Mouse (Mus musculus) stomach, embryonic 15.5 days (tissue): ENCODE data around the gene Ythdf1. TPM values are rescaled to one million over a fixed set of nuclear protein-coding genes. Genes with fewer than 3 reads are reported as not detected.
A peak's percentile ranks its signal among the peaks of the same experiment; 100 is the strongest.

Experiments used
- ATAC-seq: fragments of 200-750 bp; cut with Nextera tagmentation; 2 replicates; pipeline ENCODE4 v1.8.0; 2017; ENCODE audit warnings: low read depth, moderate number of reproducible peaks, moderate TSS enrichment; ENCODE audit not compliant: insufficient read depth, low FRiP score
- H3K27ac ChIP-seq: fragments of 300-500 bp; sonication (generic); 2 replicates; pipeline ENCODE4 v1.5.1; 2015; ENCODE audit warnings: mild to moderate bottlenecking, inconsistent platforms
- H3K27me3 ChIP-seq: fragments of 300-500 bp; sonication (generic); replicated peaks from 2 replicates; pipeline ENCODE4 v1.6.1; 2015; ENCODE audit warnings: inconsistent platforms
- H3K36me3 ChIP-seq: fragments of 300-500 bp; sonication (generic); 2 replicates; pipeline ENCODE4 v1.6.1; 2015; ENCODE audit warnings: inconsistent platforms
- H3K4me1 ChIP-seq: fragments of 300-500 bp; sonication (generic); 2 replicates; pipeline ENCODE4 v1.6.1; 2015; ENCODE audit warnings: inconsistent platforms
- H3K4me2 ChIP-seq: fragments of 300-500 bp; sonication (generic); 2 replicates; pipeline ENCODE4 v1.6.1; 2015; ENCODE audit warnings: mild to moderate bottlenecking, inconsistent platforms
- H3K4me3 ChIP-seq: fragments of 300-500 bp; sonication (generic); replicated peaks from 2 replicates; pipeline ENCODE4 v1.5.1; 2015; ENCODE audit warnings: inconsistent platforms
- H3K9ac ChIP-seq: fragments of 300-500 bp; sonication (generic); 2 replicates; pipeline ENCODE4 v1.6.1; 2015; ENCODE audit warnings: inconsistent platforms
- H3K9me3 ChIP-seq: fragments of 300-500 bp; sonication (generic); 2 replicates; pipeline ENCODE4 v1.6.1; 2016; ENCODE audit warnings: inconsistent platforms
- WGBS: fragments of 180-500 bp; shearing (Covaris S2); methylation state at CpG from one replicate; pipeline ENCODE4 v1.1.7; 2015; 5-methylcytosine and 5-hydroxymethylcytosine counted together
- polyA plus RNA-seq: library from polyadenylated mRNA; unstranded; fragments of >200 nt; fragmentation: Nextera tagmentation; extraction: Ambion mirVana; gene quantifications from 2 replicates; pipeline ENCODE4 v1.2.1, GENCODE M21; 2015

The Ythdf1 gene
- polyA plus RNA-seq, 1 experiment from 2014 or later, result 51.0 TPM

DNA sequence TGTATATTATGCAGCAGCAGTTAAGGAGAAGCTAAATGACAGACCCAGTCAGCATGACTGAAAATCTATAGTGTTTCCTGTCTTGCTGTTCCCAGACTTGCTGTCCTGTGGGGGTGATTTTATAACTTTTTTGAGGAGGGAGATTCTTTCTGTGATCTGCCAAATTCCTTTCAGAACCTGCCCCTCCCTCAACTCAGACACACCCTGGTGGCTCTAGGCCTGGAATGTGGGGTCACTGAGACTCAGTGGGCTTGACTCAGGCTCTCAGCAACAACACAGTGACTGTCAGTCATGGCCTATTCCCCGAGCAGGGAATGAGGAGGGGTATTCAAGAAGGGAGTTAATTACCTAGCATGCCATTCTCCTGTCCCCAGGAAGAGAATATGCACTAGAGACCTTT lies 29.2 kb upstream of the Ythdf1 start:
- no peaks in the 10 kb centered on the region for H3K9me3 ChIP-seq
- H3K4me3 ChIP-seq, result no peak overlapping the region
- H3K4me2 ChIP-seq, result no peak overlapping the region
- no peak overlapping the region for H3K9ac ChIP-seq
- H3K4me1 ChIP-seq, result peaks cover 26% of the 10 kb centered on the region
- no peaks in the 10 kb centered on the region for H3K27me3 ChIP-seq
- 16% methylated on average over 1 of the region's 1 CpGs for WGBS
- no peaks in the 10 kb centered on the region for H3K36me3 ChIP-seq
- ATAC-seq, result no peak
- H3K27ac ChIP-seq, result no peak overlapping the region

DNA sequence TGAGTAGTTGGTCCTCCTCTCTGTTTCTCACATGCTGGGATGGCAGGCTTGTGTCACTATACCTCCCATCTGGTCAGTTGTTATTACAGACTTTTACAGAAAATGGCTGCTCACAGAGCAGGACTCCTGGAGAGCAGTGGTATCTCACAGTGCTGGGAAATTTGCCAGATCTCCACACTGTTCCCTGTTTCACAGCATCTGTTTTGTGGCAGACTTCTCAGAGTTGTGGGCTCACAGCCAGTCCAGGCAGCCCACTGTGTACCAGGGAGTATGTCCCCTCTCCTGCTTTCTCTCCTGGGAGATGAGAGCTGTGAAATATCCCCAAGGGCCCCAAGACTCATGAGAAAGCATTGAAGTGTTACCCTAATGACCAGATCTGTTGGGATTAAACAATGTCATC lies 21.1 kb upstream of the Ythdf1 start:
- Histone ChIP-seq H3K9ac (no peak overlapping the region), H3K36me3 (no peaks in the 10 kb centered on the region), H3K4me1 (no peaks in the 10 kb centered on the region), H3K9me3 (no peaks in the 10 kb centered on the region), H3K27me3 (no peaks in the 10 kb centered on the region), H3K4me3 (no peak overlapping the region), H3K27ac (no peak overlapping the region), H3K4me2 (no peak overlapping the region)
- ATAC-seq, result no peak

DNA sequence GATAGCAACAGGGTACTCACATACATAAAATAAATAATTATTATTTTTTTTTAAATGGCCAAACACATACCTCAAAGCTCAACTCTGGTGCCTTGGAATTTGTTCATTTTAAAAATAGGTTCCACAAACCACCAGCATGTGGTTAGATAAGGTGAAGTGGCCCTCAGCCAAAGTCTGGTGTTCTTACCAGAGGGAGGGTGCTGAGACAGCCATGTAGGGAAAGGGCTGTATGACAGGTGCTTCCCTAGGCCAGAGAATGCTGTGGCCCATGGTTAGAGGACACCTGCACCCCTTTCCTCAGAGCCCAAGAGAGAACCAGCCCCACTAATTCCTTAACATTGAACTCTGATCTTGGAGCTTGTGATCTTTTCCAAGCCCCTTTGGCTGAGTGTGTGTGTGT lies 19.4 kb upstream of the Ythdf1 start:
- Histone ChIP-seq H3K27me3 (no peaks in the 10 kb centered on the region), H3K4me3 (no peak overlapping the region), H3K9me3 (no peaks in the 10 kb centered on the region), H3K36me3 (no peaks in the 10 kb centered on the region), H3K27ac (no peak overlapping the region), H3K4me2 (no peak overlapping the region), H3K4me1 (no peaks in the 10 kb centered on the region), H3K9ac (no peak overlapping the region)
- no peak for ATAC-seq

DNA sequence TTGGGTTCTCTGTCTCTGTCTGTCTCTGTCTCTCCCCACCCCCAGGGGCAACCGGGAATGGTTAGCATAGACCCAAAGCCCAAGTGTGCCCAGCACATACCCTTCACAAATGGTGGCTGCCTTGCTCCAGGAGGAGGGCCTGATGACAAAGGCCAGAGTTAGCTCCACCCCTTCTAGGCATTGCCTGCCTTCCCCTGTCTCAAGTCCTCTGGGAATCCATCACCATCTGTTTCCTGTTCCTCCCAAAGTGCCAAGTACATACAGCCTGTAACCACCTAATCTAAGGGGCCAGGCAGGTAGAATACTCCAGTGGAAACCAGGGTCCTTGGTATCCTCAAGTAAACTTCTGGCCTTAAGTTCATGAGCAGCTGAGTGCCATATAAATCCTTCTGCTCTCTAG lies 11.7 kb upstream of the Ythdf1 start:
- Histone ChIP-seq H3K4me1 (no peaks in the 10 kb centered on the region), H3K36me3 (no peaks in the 10 kb centered on the region), H3K27me3 (no peaks in the 10 kb centered on the region), H3K9ac (no peak overlapping the region), H3K4me2 (no peak overlapping the region), H3K9me3 (no peaks in the 10 kb centered on the region), H3K4me3 (no peak overlapping the region), H3K27ac (no peak overlapping the region)
- WGBS, result 76% methylated on average over 1 of the region's 1 CpGs
- ATAC-seq, result no peak; the same call in 1 of the 2 replicates

DNA sequence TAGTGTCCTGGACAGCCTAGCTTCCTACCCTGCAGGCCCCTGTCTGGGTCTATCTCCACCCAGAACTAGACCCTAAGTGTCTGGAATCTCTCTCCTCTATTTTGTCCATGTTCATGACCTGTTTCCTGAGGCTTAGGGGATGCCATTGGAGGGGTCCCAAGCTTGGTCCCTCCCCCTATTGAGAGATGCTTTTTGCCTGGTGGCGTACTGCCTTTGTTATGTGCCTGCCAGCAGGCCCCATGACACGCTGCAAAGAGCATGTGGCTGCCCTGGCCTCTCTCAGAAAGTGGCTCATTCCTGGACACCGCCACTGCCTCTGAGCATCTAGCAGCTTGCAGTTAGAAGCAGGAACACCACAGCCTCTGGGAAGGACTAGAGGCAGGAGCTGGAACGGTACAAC lies 8.0 kb upstream of the Ythdf1 start, which contains the start of gene Birc7:
Gene Birc7 (plus strand): TSS at position 301 of the 400 bp plus-strand sequence.
- ATAC-seq, result no peak
- WGBS, result 60% methylated on average over 4 of the region's 4 CpGs
- H3K4me3 ChIP-seq, result no peak within 1 kb of the TSS
- no peaks in the 10 kb centered on the region for H3K36me3 ChIP-seq
- no peak within 1 kb of the TSS for H3K9ac ChIP-seq
- no peak within 1 kb of the TSS for H3K27ac ChIP-seq
- no peaks in the 10 kb centered on the region for H3K9me3 ChIP-seq
- no peaks in the 10 kb centered on the region for H3K4me1 ChIP-seq
- H3K27me3 ChIP-seq, result no peaks in the 10 kb centered on the region
- no peak within 1 kb of the TSS for H3K4me2 ChIP-seq

DNA sequence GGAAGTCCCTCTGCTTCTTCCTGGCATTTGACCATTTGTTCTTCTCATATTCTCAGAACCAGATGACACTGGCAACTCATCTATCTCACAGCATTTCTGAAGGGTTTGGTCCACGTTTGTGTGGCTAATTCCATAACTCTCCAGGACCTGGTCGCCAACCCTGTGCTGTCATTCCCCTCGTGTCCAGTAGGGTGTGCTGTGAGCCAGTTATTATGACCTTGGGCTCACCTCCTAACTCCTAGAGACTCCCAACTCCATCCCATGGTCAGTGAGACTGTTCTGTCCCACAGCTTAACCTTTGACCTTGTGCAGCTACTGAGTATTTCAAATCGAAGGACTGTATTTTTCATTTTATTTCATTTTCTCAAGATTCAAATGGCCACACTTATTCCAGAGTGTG lies 4.4 kb upstream of the Ythdf1 start:
- 5% methylated on average over 4 of the region's 4 CpGs for WGBS
- H3K27me3 ChIP-seq, result no peaks in the 10 kb centered on the region
- ATAC-seq, result no peak
- no peak overlapping the region for H3K4me2 ChIP-seq
- H3K4me3 ChIP-seq, result no peak overlapping the region
- H3K4me1 ChIP-seq, result no peaks in the 10 kb centered on the region
- H3K36me3 ChIP-seq, result no peaks in the 10 kb centered on the region
- no peak overlapping the region for H3K27ac ChIP-seq
- H3K9ac ChIP-seq, result no peak overlapping the region
- no peaks in the 10 kb centered on the region for H3K9me3 ChIP-seq

DNA sequence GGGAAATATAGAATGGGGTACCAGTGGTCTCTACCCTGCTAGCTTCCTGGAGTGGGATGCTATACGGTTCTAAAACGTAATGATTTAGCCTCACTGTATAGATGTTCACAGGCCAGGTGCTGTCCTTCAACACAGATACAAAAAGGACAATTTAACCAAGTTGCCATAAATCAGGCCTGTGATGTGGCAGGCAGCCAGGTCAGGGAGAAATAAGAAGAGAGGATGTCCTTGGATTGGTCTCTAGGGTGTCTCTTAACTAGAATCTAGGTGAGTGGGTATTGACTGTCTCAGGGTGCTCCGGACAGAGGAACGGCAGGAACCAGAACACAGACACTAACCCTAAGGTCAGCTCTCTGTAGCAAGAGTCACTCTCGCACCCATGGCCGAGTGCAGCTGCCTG lies 2.0 kb upstream of the Ythdf1 start:
- no peak overlapping the region for H3K9ac ChIP-seq
- H3K27me3 ChIP-seq, result no peaks in the 10 kb centered on the region
- H3K36me3 ChIP-seq, result peaks cover 6% of the 10 kb centered on the region; the same call in 1 of the 2 replicates
- ATAC-seq, result no peak
- H3K4me3 ChIP-seq, result no peak overlapping the region
- WGBS, result 86% methylated on average over 6 of the region's 6 CpGs
- H3K4me2 ChIP-seq, result no peak overlapping the region
- peaks cover 4% of the 10 kb centered on the region; the same call in 1 of the 2 replicates for H3K4me1 ChIP-seq
- no peaks in the 10 kb centered on the region for H3K9me3 ChIP-seq
- no peak overlapping the region for H3K27ac ChIP-seq

DNA sequence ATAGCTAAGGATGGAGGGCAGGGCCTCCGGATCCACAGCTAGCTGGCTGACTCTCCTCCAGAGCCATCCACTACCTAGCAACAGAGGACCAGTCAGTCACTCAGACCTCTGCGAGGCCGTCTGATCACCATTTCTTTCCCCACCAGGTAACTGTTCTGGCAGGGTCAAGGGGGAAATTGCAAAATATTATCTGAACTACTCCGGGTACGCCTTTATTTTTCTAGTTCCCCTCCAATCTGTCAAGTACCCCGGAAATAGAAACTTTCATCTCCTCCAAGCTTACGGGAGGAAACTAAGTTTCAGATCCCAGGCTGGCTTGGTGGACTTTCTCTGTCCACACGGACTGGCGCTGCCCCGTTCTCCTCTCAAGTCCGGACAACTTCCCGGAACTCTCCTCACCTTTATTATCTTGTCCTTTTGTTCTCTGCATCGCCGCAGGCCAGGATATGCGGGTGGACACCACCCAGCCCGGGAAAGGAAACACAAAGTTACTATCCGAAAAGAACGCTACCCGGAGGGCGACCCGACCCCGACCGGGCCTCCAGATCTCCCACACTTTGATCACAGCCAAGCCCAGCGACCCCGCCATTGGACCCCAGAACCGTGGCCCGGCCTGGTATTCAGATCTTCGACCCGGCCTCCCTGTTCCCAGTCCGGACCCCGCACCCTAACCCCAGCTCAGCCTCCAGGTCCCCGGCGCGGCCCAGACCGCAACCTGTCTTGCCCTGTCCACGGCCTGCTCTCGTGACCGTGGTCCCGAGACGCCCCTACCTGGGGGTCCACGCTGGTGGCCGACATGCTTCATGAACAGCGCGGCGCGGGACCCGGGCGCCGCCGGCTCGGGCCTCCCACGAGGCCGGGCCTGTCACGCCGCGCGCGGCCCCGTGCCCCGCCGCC lies 588 bp downstream of the Ythdf1 start:
- Histone ChIP-seq H3K9ac (peak overlapping the region; percentile 100), H3K9me3 (no peaks in the 10 kb centered on the region), H3K36me3 (peaks cover 8% of the 10 kb centered on the region; the same call in 1 of the 2 replicates), H3K4me1 (peaks cover 11% of the 10 kb centered on the region), H3K4me3 (peak overlapping the region; percentile 99), H3K27me3 (no peaks in the 10 kb centered on the region), H3K4me2 (peak overlapping the region; percentile 64), H3K27ac (peak overlapping the region; percentile 71)
- under 1% methylated on average over 61 of the region's 61 CpGs for WGBS
- peak; percentile 29; the same call in 1 of the 2 replicates for ATAC-seq

DNA sequence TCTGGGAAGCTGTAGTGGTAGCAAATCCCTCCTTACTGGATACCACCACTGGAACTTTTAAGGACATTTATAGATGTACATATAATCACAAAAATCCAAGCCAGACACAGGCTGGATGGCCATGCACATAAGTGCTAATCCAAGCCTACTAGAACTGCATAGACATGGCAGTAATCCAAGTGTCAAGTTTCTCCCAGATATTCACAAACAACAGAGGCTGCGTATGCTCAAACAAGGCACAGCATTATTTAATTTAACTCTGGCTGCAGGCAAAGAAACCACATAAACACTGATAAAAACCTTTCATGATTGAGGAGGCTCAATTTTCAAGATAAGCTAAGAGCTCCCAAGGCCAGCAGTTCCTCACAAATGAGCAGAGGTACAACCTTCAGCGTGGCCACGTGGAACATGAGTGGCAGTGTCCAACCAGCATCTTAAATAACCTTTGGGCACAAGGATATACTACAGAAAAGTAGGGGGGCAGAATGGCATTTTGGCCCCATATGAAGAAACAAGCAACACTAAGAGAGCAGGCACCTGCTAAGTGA lies 4.8 kb downstream of the Ythdf1 start:
- no peaks in the 10 kb centered on the region for H3K27me3 ChIP-seq
- H3K4me3 ChIP-seq, result no peak overlapping the region
- peaks cover 11% of the 10 kb centered on the region for H3K4me1 ChIP-seq
- H3K9ac ChIP-seq, result no peak overlapping the region
- ATAC-seq, result no peak
- H3K27ac ChIP-seq, result no peak overlapping the region
- no peaks in the 10 kb centered on the region for H3K9me3 ChIP-seq
- 49% methylated on average over 3 of the region's 3 CpGs for WGBS
- no peak overlapping the region for H3K4me2 ChIP-seq
- peaks cover 30% of the 10 kb centered on the region for H3K36me3 ChIP-seq

DNA sequence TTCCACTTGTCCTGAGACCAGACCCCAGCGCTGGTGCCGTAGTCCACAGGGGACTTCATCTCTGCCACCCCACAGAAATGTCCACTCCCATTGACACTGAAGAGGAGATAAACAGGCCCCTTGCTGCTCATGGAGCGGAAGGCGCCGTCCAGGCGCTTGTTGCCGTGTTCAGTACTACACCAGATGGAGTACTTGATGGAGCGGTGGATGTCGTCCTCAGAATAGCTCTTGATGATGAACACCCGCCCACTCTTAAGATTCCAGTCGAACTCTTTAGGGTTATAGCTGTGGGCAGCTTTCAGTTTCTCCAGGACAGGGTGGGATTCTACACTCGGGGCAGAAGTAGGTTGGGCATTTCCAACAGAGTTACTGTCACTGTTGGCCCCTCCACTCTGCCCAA lies 9.8 kb downstream of the Ythdf1 start:
- Histone ChIP-seq H3K4me2 (no peak overlapping the region), H3K4me3 (no peak overlapping the region), H3K27ac (no peak overlapping the region), H3K9ac (no peak overlapping the region), H3K9me3 (no peaks in the 10 kb centered on the region), H3K36me3 (peaks cover 45% of the 10 kb centered on the region), H3K4me1 (peaks cover 3% of the 10 kb centered on the region; the same call in 1 of the 2 replicates), H3K27me3 (no peaks in the 10 kb centered on the region)
- no peak for ATAC-seq
- 94% methylated on average over 12 of the region's 12 CpGs for WGBS

DNA sequence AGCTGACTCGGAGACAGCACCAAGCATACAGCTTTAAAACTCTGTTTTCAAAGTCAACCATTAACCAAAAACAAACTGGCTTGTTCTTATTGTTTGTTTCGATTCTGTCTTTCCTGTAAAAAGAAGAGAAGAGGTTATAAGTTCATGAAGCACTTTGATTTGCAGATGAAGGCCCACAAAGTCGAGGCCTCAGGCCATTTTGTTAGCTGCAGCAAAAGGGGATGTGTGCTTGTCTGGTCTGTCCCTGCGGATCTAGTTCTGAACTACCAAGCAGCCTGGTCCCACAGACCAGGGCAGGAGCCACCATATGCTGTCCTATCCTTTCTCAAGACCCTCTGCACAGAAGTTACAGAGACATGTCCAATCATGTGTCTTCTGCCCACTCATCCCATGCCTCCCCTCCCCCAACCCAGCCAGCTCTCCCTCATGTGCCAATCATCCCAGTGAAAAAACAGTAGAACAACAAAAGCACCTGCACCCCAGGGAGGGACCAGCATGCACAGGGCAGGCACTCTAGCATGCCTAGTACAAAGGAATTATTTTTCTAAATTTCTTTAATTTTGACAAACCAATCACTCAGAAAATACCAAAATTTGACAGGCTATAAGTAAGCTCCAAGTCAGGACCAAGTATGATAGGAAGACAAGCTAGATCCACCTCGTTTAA lies 15.1 kb downstream of the Ythdf1 start:
- no peak overlapping the region for H3K9ac ChIP-seq
- 64% methylated on average over 5 of the region's 5 CpGs for WGBS

More for the DNA sequence above, 15.1 kb downstream of the Ythdf1 start:
- peaks cover 31% of the 10 kb centered on the region for H3K36me3 ChIP-seq
- H3K9me3 ChIP-seq, result no peaks in the 10 kb centered on the region
- no peaks in the 10 kb centered on the region for H3K4me1 ChIP-seq
- H3K27me3 ChIP-seq, result no peaks in the 10 kb centered on the region
- no peak overlapping the region for H3K4me2 ChIP-seq
- no peak for ATAC-seq
- H3K27ac ChIP-seq, result no peak overlapping the region
- H3K4me3 ChIP-seq, result no peak overlapping the region
